Mouse (Mus musculus) heart, adult 8-10 months (tissue): ENCODE results near the gene Wipi1. TPM values are rescaled to one million over a fixed set of nuclear protein-coding genes. Genes with fewer than 3 reads are reported as not detected.

Experiments
- DNase-seq: peaks from one replicate; pipeline ENCODE4 v3.0.0; 2022; ENCODE audit warnings: low spot score
- total RNA-seq, 4 experiments: library from RNA; stranded (reverse); gene quantifications; 2 replicates each; pipeline ENCODE4 v1.2.4; 2022

The Wipi1 gene
- total RNA-seq, 4 experiments from 2014 or later, result 110 to 141 (median 120) TPM

DNA sequence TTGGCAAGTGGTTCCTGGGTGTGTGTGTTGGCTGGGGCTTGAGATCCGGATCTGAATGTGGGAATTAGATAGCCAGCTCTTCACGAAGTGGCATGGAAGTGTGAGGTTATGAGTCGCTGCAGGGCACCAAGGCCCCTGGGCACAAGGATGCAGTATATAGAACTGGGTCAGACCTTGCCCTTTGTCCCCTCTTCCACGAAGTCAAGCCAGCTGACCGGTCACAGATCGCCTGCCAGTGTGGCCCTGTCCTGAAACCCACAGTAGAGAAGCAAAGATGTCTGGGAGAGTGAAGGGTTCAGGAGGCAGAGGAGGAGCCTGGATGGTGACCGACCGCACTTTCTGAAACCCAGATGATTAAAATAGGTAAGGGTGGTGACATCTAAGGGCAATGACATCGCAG, 68.3 kb downstream of the Wipi1 start:
- DNase-seq, result no peak

DNA sequence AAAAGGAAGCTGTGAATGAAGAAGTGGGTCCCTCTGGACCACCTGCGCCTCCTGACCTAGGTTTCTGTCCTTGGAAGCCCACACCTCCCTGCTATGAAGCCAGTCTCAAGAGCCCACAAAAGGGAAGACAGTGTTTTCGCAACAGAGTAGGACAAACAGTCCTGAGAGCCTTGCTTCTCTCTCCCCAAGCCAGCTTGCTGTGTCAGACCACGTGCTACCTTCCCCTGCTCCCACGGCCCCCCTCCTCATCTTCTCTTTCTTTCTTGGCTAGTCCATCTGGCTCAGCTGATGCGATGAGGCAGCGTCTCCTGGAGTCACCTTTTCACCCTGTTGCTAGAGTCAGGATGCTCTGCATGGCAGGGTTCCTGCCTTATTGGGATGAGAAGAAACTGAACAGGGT, 72.5 kb downstream of the Wipi1 start:
- no peak for DNase-seq

GRCm38 (mm10) chr11:109536939-109537338, 74.8 kb downstream of the Wipi1 start:
- DNase-seq, result no peak

DNA sequence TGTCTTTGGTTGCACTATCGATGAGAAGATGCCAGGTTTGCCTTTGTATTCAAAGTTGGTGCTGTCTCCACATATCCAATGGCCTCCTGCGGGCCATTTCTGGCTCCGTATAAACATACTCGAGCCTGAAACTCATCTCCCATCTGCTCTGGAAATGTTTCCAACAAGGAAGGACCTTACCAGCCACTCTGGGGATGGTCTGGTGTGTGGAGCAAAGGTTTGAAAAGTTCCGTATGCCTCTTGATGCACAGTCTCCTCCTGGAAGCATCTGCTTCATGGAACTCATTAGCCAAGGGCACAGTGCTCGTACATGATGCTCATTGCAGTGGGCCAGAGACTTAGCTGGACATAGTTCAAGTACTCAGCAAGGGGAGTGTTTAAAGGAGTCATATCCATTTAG, 75.8 kb downstream of the Wipi1 start:
- DNase-seq, result no peak

DNA sequence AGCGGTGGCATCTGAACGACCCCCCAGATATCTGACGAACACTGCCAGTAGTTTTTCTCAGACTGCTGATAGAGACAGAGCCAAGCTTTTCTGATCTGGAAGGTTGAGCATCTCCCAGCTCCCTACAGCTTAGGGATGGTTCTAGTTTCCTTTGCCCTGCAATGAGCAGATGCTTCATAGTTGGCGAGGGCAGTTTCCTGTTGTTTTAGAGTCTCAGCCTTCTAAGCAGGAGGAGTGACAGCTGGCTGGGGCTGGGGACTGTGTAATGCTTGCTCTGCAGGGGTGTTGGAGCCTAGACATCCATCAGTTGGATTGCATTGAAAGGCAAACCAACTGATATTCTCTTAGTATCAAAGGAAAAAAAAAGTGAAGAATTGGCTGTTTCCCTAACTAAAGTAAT, 81.7 kb downstream of the Wipi1 start:
- DNase-seq, result no peak

DNA sequence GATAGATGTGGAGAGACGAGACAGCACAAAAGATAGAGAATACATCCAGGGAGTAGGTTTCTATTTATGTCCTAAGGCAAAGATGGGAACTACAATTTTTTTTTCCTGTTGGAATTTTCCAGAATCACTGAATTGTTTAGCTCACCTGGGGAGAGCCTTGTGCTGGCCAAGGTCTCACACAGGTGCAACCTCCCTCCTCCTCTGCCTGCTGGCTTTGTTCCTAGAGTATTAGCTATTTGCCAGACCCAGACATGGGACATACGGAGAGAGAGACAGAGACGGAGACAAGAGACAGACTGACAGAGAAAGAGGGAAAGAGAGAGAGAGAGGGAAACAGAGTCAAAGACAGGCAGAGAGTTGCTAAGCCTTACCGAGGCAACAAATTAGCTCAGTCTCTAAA, 86.2 kb downstream of the Wipi1 start:
- no peak for DNase-seq

- no peak for DNase-seq
Measured at GRCm38 (mm10) chr11:109524869-109525268, 86.9 kb downstream of the Wipi1 start.

Other genes starting within 250 kb of the Wipi1 start
- 10 to 100 TPM; 25.4 to 29.3 (median 27.4) TPM for gene Gna13, start 249.1 kb downstream of the Wipi1 start, total RNA-seq
- not detected for gene 9930022D16Rik, start 198.1 kb downstream of the Wipi1 start, total RNA-seq
- 10 to 100 TPM; 45.2 to 56.6 (median 54.4) TPM for gene Amz2, start 186.0 kb downstream of the Wipi1 start, total RNA-seq
- 1 to 10 TPM in 3 of 4 experiments, under 1 TPM in 1; 0.87 to 2.7 (median 1.8) TPM for gene Arsg, start 138.6 kb downstream of the Wipi1 start, total RNA-seq
- 10 to 100 TPM in 2 of 4 experiments, 1 to 10 TPM in 2; 6.4 to 12.9 (median 10.0) TPM for gene Slc16a6, start 138.4 kb downstream of the Wipi1 start, total RNA-seq
- gene Prkar1a, start 37.4 kb upstream of the Wipi1 start, total RNA-seq, result 100 to 1,000 TPM; 347 to 373 (median 363) TPM
- gene Fam20a, start 110.3 kb upstream of the Wipi1 start, total RNA-seq, result 1 to 10 TPM; 5.4 to 7.7 (median 5.9) TPM
- gene 1700012B07Rik, start 216.1 kb upstream of the Wipi1 start, total RNA-seq, result not detected